Mouse (Mus musculus): ENCODE measurements around the gene Smim9.

DNA sequence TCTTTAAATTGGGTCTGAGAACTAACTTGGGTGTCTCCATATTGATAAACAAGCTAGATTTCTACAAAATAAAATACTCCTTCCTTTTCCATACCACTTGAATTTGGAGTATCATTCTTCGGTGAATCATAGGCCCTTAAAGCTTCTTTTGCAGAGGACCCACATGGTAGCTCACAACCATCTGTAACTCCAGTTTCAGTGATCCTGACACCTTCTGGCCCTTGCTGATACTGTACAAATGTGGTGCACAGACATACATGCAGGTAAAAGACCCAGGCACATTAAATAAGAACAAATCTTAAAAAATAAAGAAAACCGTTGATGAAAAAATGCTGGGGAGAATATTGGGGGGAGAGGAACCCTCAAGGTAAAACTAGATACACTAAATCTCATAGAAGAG lies 25.4 kb downstream of the Smim9 start:
- TF ChIP-seq CTCF (IDR thresholded peaks at IDR 0.05; ENCODE audit: low read depth, low read length), result no peak
- no peak for TF ChIP-seq POLR2A (IDR thresholded peaks at IDR 0.05; ENCODE audit: extremely low read depth, insufficient read depth, low read length)

Data from liver, adult 2 months (tissue).